Mouse (Mus musculus) heart, embryonic 13.5 days (tissue): Measurements from ENCODE around the gene Tmem150b. TPM values are rescaled to one million over a fixed set of nuclear protein-coding genes. Genes with fewer than 3 reads are reported as not detected.

Experiments used
- ATAC-seq: fragments of 200-750 bp; cut with Nextera tagmentation; 2 replicates; pipeline ENCODE4 v1.8.0; 2017; ENCODE audit warnings: moderate TSS enrichment; ENCODE audit not compliant: insufficient number of reproducible peaks, low FRiP score, low TSS enrichment; ENCODE audit errors: extremely low read depth
- H3K27ac ChIP-seq: fragments of 300-500 bp; sonication (generic); replicated peaks from 2 replicates; pipeline ENCODE4 v1.5.1; 2015; ENCODE audit warnings: moderate library complexity, mild to moderate bottlenecking, inconsistent platforms
- H3K27me3 ChIP-seq: fragments of 300-500 bp; sonication (generic); replicated peaks from 2 replicates; pipeline ENCODE4 v1.6.1; 2015; ENCODE audit warnings: mild to moderate bottlenecking, inconsistent platforms
- H3K36me3 ChIP-seq: fragments of 300-500 bp; sonication (generic); 2 replicates; pipeline ENCODE4 v1.6.1; 2015; ENCODE audit warnings: mild to moderate bottlenecking, inconsistent platforms
- H3K4me1 ChIP-seq: fragments of 300-500 bp; sonication (generic); 2 replicates; pipeline ENCODE4 v1.6.1; 2015; ENCODE audit warnings: inconsistent platforms
- H3K4me2 ChIP-seq: fragments of 300-500 bp; sonication (generic); 2 replicates; pipeline ENCODE4 v1.6.1; 2015; ENCODE audit warnings: inconsistent platforms, mild to moderate bottlenecking, moderate library complexity
- H3K4me3 ChIP-seq: fragments of 300-500 bp; sonication (generic); 2 replicates; pipeline ENCODE4 v1.5.1; 2015; ENCODE audit warnings: moderate library complexity, mild to moderate bottlenecking, inconsistent platforms
- H3K9ac ChIP-seq: fragments of 300-500 bp; sonication (generic); 2 replicates; pipeline ENCODE4 v1.6.1; 2015; ENCODE audit warnings: inconsistent platforms, mild to moderate bottlenecking, moderate library complexity
- H3K9me3 ChIP-seq: fragments of 300-500 bp; sonication (generic); 2 replicates; pipeline ENCODE4 v1.6.1; 2016; ENCODE audit warnings: inconsistent platforms
- WGBS: fragments of 180-500 bp; shearing (Covaris S2); methylation state at CpG from one replicate; pipeline ENCODE4 v1.1.7; 2015; ENCODE audit warnings: mixed read lengths; 5-methylcytosine and 5-hydroxymethylcytosine counted together
- polyA plus RNA-seq: library from polyadenylated mRNA; unstranded; fragments of >200 nt; fragmentation: Nextera tagmentation; extraction: Ambion mirVana; gene quantifications from 2 replicates; pipeline ENCODE4 v1.2.1, GENCODE M21; 2015

Gene Tmem150b
- polyA plus RNA-seq, 1 experiment from 2014 or later, result 0.07 TPM

GRCm38 (mm10) chr7:4744886-4745285 is 19.8 kb upstream of the Tmem150b start:
- 73% methylated on average over 6 of the region's 6 CpGs for WGBS
- Histone ChIP-seq H3K4me3 (no peak overlapping the region), H3K27me3 (no peaks in the 10 kb centered on the region), H3K27ac (no peak overlapping the region), H3K36me3 (peaks cover 53% of the 10 kb centered on the region), H3K4me1 (peaks cover 37% of the 10 kb centered on the region), H3K9ac (no peak overlapping the region), H3K9me3 (no peaks in the 10 kb centered on the region), H3K4me2 (no peak overlapping the region)
- ATAC-seq, result no peak

GRCm38 (mm10) chr7:4743354-4743753 is 18.3 kb upstream of the Tmem150b start:
- Histone ChIP-seq H3K27me3 (no peaks in the 10 kb centered on the region), H3K36me3 (peaks cover 53% of the 10 kb centered on the region), H3K4me1 (peaks cover 45% of the 10 kb centered on the region), H3K27ac (no peak overlapping the region), H3K9ac (peak overlapping the region; percentile 9; the same call in 1 of the 2 replicates), H3K4me2 (no peak overlapping the region), H3K4me3 (no peak overlapping the region), H3K9me3 (no peaks in the 10 kb centered on the region)
- no peak for ATAC-seq
- 47% methylated on average over 2 of the region's 2 CpGs for WGBS

GRCm38 (mm10) chr7:4742482-4742819 is 17.4 kb upstream of the Tmem150b start:
- Histone ChIP-seq H3K9ac (peak overlapping the region; percentile 15; the same call in 1 of the 2 replicates), H3K9me3 (no peaks in the 10 kb centered on the region), H3K27me3 (no peaks in the 10 kb centered on the region), H3K36me3 (peaks cover 53% of the 10 kb centered on the region), H3K4me2 (peak overlapping the region; percentile 6; the same call in 1 of the 2 replicates), H3K4me1 (peaks cover 42% of the 10 kb centered on the region), H3K27ac (no peak overlapping the region), H3K4me3 (no peak overlapping the region)
- no peak for ATAC-seq
- WGBS, result 79% methylated on average over 6 of the region's 6 CpGs

DNA sequence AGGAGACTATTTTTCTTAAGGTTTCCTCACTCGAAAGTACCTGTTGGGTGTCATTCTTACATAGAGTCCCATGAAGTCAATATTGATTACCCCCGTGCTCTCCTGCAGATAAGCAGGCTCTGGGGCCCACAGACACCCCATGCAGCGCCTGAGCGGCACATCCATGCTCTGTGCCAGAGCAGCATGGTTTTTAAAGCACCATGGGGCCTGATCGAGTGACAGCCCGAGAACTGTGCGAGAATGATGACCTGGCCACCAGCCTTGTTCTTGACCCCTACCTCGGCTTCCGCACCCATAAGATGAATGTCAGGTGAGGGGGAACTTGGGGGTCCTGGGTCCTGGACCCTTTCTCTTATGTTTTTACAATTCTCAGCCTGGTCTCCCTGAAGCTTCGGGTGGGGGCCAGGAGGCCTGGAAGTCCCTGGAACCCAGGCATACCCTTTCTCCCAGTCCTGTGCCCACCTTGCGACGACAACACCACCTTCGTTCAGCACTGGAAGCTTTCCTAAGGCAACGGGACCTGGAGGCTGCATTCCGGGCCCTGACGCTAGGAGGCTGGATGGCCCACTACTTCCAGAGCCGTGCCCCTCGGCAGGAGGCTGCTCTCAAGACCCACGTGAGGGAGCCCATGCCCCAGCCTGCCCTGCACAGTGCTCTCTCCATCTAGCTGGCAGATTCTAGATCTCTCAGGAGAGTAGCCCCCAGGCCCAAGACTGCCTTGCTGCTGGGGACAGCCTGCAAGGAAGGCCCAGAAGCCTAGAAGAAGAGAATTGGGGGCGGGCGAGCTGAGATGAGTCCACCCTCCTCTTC is 16.8 kb upstream of the Tmem150b start:
- WGBS, result 79% methylated on average over 21 of the region's 21 CpGs

GRCm38 (mm10) chr7:4741151-4741550 is 16.1 kb upstream of the Tmem150b start:
- Histone ChIP-seq H3K9ac (peak overlapping the region; percentile 92), H3K27me3 (no peaks in the 10 kb centered on the region), H3K36me3 (peaks cover 41% of the 10 kb centered on the region), H3K27ac (peak overlapping the region; percentile 92), H3K9me3 (no peaks in the 10 kb centered on the region), H3K4me2 (peak overlapping the region; percentile 87), H3K4me1 (peaks cover 38% of the 10 kb centered on the region), H3K4me3 (peak overlapping the region; percentile 79)
- WGBS, result 3% methylated on average over 4 of the region's 4 CpGs
- ATAC-seq, result no peak

More for the DNA sequence above, 16.8 kb upstream of the Tmem150b start:
- ATAC-seq, result no peak
- Histone ChIP-seq H3K4me2 (peak overlapping the region; percentile 87), H3K9ac (peak overlapping the region; percentile 92), H3K4me3 (peak overlapping the region; percentile 79), H3K4me1 (peaks cover 39% of the 10 kb centered on the region), H3K27ac (peak overlapping the region; percentile 92), H3K27me3 (no peaks in the 10 kb centered on the region), H3K9me3 (no peaks in the 10 kb centered on the region), H3K36me3 (peaks cover 48% of the 10 kb centered on the region)

DNA sequence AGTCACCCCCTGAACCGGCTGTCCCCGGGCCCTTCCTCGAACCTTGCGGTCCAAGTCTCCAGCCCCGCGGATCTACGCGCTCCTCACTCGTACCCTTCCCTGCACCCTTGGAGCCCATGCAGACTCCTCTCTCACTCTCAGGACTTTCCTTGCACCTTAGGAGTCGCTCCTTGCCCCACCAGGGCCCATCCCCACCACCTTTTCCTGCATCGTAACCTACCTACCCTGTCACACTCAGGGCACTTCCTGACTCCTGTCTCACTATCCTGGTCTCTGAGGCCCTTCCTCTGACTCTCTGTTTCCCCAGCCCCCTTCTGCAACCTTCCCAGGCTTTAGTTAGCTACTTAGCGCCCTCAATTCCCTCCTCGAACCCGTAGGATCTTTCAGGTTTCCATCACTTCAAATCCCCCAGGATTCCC is 15.3 kb upstream of the Tmem150b start:
- H3K4me1 ChIP-seq, result peaks cover 38% of the 10 kb centered on the region
- peak overlapping the region; percentile 79 for H3K4me3 ChIP-seq
- H3K4me2 ChIP-seq, result peak overlapping the region; percentile 87
- no peaks in the 10 kb centered on the region for H3K27me3 ChIP-seq
- peak overlapping the region; percentile 92 for H3K27ac ChIP-seq
- peaks cover 33% of the 10 kb centered on the region for H3K36me3 ChIP-seq
- H3K9ac ChIP-seq, result peak overlapping the region; percentile 92
- 0 out of 2 replicates have a peak, but pooled peaks have one; percentile 3 for ATAC-seq
- under 1% methylated on average over 14 of the region's 14 CpGs for WGBS
- no peaks in the 10 kb centered on the region for H3K9me3 ChIP-seq

- H3K27me3 ChIP-seq, result no peaks in the 10 kb centered on the region
- H3K27ac ChIP-seq, result peak within 1 kb of the TSS; percentile 92
- WGBS, result under 1% methylated on average over 39 of the region's 44 CpGs
- peak; percentile 93 for ATAC-seq
- H3K4me3 ChIP-seq, result peak within 1 kb of the TSS; percentile 79
- H3K9me3 ChIP-seq, result no peaks in the 10 kb centered on the region
- H3K4me2 ChIP-seq, result peak within 1 kb of the TSS; percentile 87
- H3K36me3 ChIP-seq, result peaks cover 29% of the 10 kb centered on the region
- H3K4me1 ChIP-seq, result peaks cover 38% of the 10 kb centered on the region
- peak within 1 kb of the TSS; percentile 92 for H3K9ac ChIP-seq
These were observed 14.7 kb upstream of the Tmem150b start, which contains the start of gene Kmt5c for GRCm38 (mm10) chr7:4739544-4740275. Gene Kmt5c, plus strand, starts transcription at chr7:4740115.

GRCm38 (mm10) chr7:4739041-4739543 is 14.0 kb upstream of the Tmem150b start:
- Histone ChIP-seq H3K9ac (peak overlapping the region; percentile 16), H3K36me3 (peaks cover 22% of the 10 kb centered on the region), H3K27me3 (no peaks in the 10 kb centered on the region), H3K4me1 (peaks cover 38% of the 10 kb centered on the region), H3K27ac (peak overlapping the region; percentile 62), H3K4me3 (peak overlapping the region; percentile 79), H3K4me2 (peak overlapping the region; percentile 87), H3K9me3 (no peaks in the 10 kb centered on the region)
- no peak for ATAC-seq
- WGBS, result 49% methylated on average over 10 of the region's 10 CpGs

GRCm38 (mm10) chr7:4732968-4733392 is 7.9 kb upstream of the Tmem150b start:
- WGBS, result 40% methylated on average over 6 of the region's 6 CpGs
- ATAC-seq, result no peak

DNA sequence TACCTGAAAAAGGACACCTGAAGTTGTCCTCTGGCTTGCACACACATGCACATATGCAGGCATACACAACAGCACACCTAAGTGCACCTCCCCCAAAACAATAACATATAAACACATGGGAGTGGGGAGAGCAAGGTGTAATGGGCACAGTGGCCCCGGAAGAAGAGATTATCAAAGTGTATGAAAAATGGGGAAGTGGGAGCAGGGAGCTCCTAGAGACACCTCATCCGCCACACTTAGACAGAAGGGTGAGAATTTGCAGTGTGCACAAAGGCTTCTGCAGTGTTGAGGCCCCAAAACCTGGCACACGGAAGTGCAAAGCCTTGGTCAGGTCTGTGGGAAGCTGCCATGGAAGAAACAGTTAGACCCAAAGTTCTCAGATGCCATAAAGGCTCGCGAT is 6.0 kb upstream of the Tmem150b start:
- no peak overlapping the region for H3K27ac ChIP-seq
- no peaks in the 10 kb centered on the region for H3K36me3 ChIP-seq
- WGBS, result 70% methylated on average over 5 of the region's 5 CpGs
- H3K4me1 ChIP-seq, result no peaks in the 10 kb centered on the region
- H3K4me2 ChIP-seq, result no peak overlapping the region
- H3K9ac ChIP-seq, result no peak overlapping the region
- no peak overlapping the region for H3K4me3 ChIP-seq
- no peak for ATAC-seq
- 0 out of 2 replicates have a peak, but pooled peaks cover 3% of the 10 kb centered on the region for H3K27me3 ChIP-seq
- peaks cover 3% of the 10 kb centered on the region; the same call in 1 of the 2 replicates for H3K9me3 ChIP-seq

More at GRCm38 (mm10) chr7:4732968-4733392, 7.9 kb upstream of the Tmem150b start:
- Histone ChIP-seq H3K4me3 (no peak overlapping the region), H3K9ac (no peak overlapping the region), H3K9me3 (peaks cover 3% of the 10 kb centered on the region; the same call in 1 of the 2 replicates), H3K36me3 (no peaks in the 10 kb centered on the region), H3K4me1 (no peaks in the 10 kb centered on the region), H3K4me2 (no peak overlapping the region), H3K27ac (no peak overlapping the region), H3K27me3 (0 out of 2 replicates have a peak, but pooled peaks cover 3% of the 10 kb centered on the region)

- no peaks in the 10 kb centered on the region for H3K4me1 ChIP-seq
- H3K4me3 ChIP-seq, result no peak overlapping the region
- peaks cover 8% of the 10 kb centered on the region; the same call in 1 of the 2 replicates for H3K27me3 ChIP-seq
- H3K4me2 ChIP-seq, result no peak overlapping the region
- no peaks in the 10 kb centered on the region for H3K9me3 ChIP-seq
- WGBS, result 57% methylated on average over 3 of the region's 3 CpGs
- no peak overlapping the region for H3K27ac ChIP-seq
- no peak overlapping the region for H3K9ac ChIP-seq
- no peaks in the 10 kb centered on the region for H3K36me3 ChIP-seq
- no peak for ATAC-seq
These were observed 690 bp downstream of the Tmem150b start for GRCm38 (mm10) chr7:4724359-4724758.
